ENCODE assay signal across 22 mouse cellular contexts in the genomic region with DNA sequence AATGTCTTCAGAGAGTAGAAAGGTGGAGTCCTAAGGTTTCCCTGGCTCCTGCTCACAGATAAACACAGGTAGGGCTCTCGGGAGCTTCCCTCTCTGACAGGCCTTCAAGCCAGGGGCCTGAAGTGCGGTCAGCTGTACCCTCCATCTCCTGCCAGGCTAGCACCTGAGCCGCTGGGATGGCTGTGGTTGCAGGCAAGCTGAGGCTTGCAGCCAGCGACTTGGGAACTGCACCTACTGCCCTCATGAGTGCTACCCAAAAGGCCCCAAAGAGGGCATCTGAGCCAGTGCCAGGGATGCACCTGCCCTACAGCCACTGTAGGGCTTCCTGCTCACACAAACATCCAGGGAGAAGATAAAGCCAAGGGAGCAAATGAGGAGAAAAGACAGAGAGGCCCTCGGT. TPM values are rescaled to one million over a fixed set of nuclear protein-coding genes. Genes with fewer than 3 reads are reported as not detected.
DNase-seq lines count a peak whose midpoint lies in the region; ATAC-seq and TF ChIP-seq lines count a peak whose summit lies in the region.
"Had no signal": no experiment of that assay in that cellular context is flagged by ENCODE, and none has a peak within 500 bp of the region (broad histone marks: within the 10 kb centered on the region; RNA-seq: fewer than 3 reads in every experiment).

No protein-coding gene starts in this region.

- no peak for TF ChIP-seq POLR2A in small intestine, adult 2 months (IDR thresholded peaks at IDR 0.05; ENCODE audit: low read depth, low read length)

- no peak for TF ChIP-seq CTCF in small intestine, adult 2 months (IDR thresholded peaks at IDR 0.05; ENCODE audit: extremely low read depth, insufficient read length, insufficient replicate concordance, low read depth, low read length)

- peak; percentile 29 for DNase-seq in cerebellum, adult 11-12 months
- no peak for DNase-seq in cerebellum, postnatal 4 days (ENCODE audit: low spot score in 2 of 2)
- DNase-seq in cerebellum, adult 18-20 months = peak; percentile 24 to 33
- peak; percentile 30 to 36 for DNase-seq in cerebellum, postnatal 36 days
- no peak for DNase-seq in B cell, adult 2 months
- DNase-seq in right cerebral cortex, postnatal 4 days = no peak
- DNase-seq: adrenal gland, postnatal 36 days; gastrocnemius, adult 2 months; heart, adult 2 months; lung, postnatal 10 days; thymus, postnatal 14 days had no signal

- no peaks in the 10 kb centered on the region for H3K36me3 ChIP-seq in small intestine, adult 2 months (ENCODE audit: control insufficient read depth, insufficient read depth, low read length)

- WGBS in small intestine, adult 2 months = 28% methylated on average over 5 of the region's 5 CpGs

- peaks cover 32% of the 10 kb centered on the region for H3K4me1 ChIP-seq in small intestine, adult 2 months (ENCODE audit: control insufficient read depth, insufficient read depth, insufficient read length, low read length)

- H3K27me3 ChIP-seq in small intestine, adult 2 months (ENCODE audit: control insufficient read depth, insufficient read depth, low read length) = no peaks in the 10 kb centered on the region

- H3K4me3 ChIP-seq in small intestine, adult 2 months (ENCODE audit: low read depth, low read length) = peak overlapping the region; percentile 5; the same call in 1 of the 2 replicates
- H3K4me3 ChIP-seq: gastrocnemius, adult 2 months; heart, adult 2 months had no signal

- no peak for ATAC-seq in megakaryocyte, adult 5-6 weeks (ENCODE audit: poor library complexity, severe bottlenecking)
- ATAC-seq: activated CD4-positive, CD25-positive, alpha-beta regulatory T cell, adult 4 months; forebrain, embryonic 16.5 days had no signal

- peak overlapping the region; percentile 53; the same call in 1 of the 2 replicates for H3K27ac ChIP-seq in small intestine, adult 2 months (ENCODE audit: insufficient read depth, low read depth, low read length)
- H3K27ac ChIP-seq: gastrocnemius, adult 2 months; heart, adult 2 months; kidney, postnatal 0 days; liver, embryonic 14.5 days had no signal

RNA-seq across cellular contexts. Expression of a gene that starts 53.7 kb away (rescaled TPM):
- 0.29 TPM in 1 of 2 replicates, not detected in the other for polyA plus RNA-seq in small intestine, adult 2 months (2012; rRNA removed)
- not detected in 2 replicates for total RNA-seq in megakaryocyte, adult 5-6 weeks (2015)
- total RNA-seq in megakaryocyte, adult 5-6 weeks (2017) = not detected in 2 replicates
- total RNA-seq: gastrocnemius, adult 2 months; heart, adult 2 months; layer of hippocampus, postnatal 25 days had no signal
- polyA plus RNA-seq: activated CD4-positive, CD25-positive, alpha-beta regulatory T cell, adult 4 months; forebrain, embryonic 16.5 days; heart, adult 2 months; limb, embryonic 11.5 days; liver, embryonic 14.5 days; neural tube, embryonic 14.5 days; stomach, embryonic 14.5 days had no signal

RNA-seq across cellular contexts. Expression of a gene that starts 53.9 kb away (rescaled TPM):
- polyA plus RNA-seq in small intestine, adult 2 months (2012; rRNA removed) = 12.2 and 15.8 TPM in 2 replicates
- total RNA-seq in megakaryocyte, adult 5-6 weeks (2015) = not detected in 2 replicates
- not detected in 2 replicates for total RNA-seq in megakaryocyte, adult 5-6 weeks (2017)
- polyA plus RNA-seq: hindbrain, embryonic 11.5 days had no signal

Comparison
In these comparisons a context has a peak if more than half of its experiments do, and no peak if none do; other contexts are left out.
1. DNase-seq: peak in cerebellum, adult 11-12 months (single experiment), cerebellum, adult 18-20 months (2 of 2) and cerebellum, postnatal 36 days (2 of 2); none in cerebellum, postnatal 4 days (0 of 2), B cell, adult 2 months (0 of 2) and right cerebral cortex, postnatal 4 days (single experiment).